Mouse (Mus musculus): ENCODE results near the gene Slc25a43. TPM values are rescaled to one million over a fixed set of nuclear protein-coding genes. Genes with fewer than 3 reads are reported as not detected.

Slc25a43 gene
- polyA plus RNA-seq (2012; rRNA removed) = 0.74 and 0.96 TPM in 2 replicates

- no peak for DNase-seq (ENCODE audit: extremely low spot score in 1 of 2, low spot score in 1 of 2)
These were observed at the start of gene Slc25a43 for GRCm38 (mm10) chrX:36743503-36744101. Gene Slc25a43, plus strand, starts transcription at chrX:36743659.

- DNase-seq (ENCODE audit: extremely low spot score in 1 of 2, low spot score in 1 of 2) = no peak
These were observed 3.1 kb upstream of the Slc25a43 start for GRCm38 (mm10) chrX:36740124-36740951.

DNA sequence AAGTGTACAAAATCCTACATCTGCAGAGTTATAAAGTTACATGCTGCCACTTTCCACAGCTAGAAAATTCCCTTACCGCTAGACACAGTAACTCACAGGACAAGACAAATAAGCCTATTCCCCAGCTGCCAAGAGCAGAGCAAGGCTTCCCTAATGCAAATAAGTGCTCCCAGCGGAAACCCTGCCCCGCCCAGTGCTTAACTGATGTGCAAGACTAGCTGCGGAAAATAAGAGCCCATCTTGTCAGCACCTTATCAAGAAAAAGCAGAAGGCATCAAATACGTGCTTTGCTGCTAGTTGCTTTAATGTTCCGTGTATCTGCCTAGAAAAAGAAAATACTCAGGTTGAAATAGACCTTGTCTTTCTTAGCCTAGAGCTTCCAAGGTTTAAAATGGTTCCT lies 2.2 kb upstream of the Slc25a43 start:
- DNase-seq (ENCODE audit: extremely low spot score in 1 of 2, low spot score in 1 of 2) = no peak

- no peak for DNase-seq (ENCODE audit: extremely low spot score in 1 of 2, low spot score in 1 of 2)
These were observed 715 bp upstream of the Slc25a43 start for GRCm38 (mm10) chrX:36742744-36743143.

- DNase-seq (ENCODE audit: extremely low spot score in 1 of 2, low spot score in 1 of 2) = peak; percentile 47 to 50
These were observed 1.3 kb downstream of the Slc25a43 start for GRCm38 (mm10) chrX:36744735-36745134.

GRCm38 (mm10) chrX:36745333-36745732 lies 1.9 kb downstream of the Slc25a43 start:
- no peak for DNase-seq (ENCODE audit: extremely low spot score in 1 of 2, low spot score in 1 of 2)

DNA sequence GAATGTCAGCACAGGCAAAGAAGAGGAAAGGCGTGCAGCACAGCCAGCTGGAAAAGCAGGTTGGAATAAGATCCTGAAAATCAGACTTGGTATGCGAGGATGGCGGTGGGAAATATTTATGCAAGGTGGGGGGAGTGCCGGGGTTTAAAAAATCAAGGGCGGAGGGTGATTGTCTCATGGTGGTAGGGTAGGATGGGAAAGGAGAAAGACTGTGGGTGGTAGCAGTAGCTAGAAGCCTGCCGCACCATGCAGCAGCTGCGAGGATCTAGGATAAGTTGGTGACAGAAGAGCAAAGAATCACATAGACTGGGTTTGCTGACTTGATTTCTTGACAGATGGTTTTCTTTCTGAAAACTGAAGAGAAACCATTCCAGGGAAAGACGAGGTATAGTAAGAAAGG lies 3.3 kb downstream of the Slc25a43 start:
- peak; percentile 8 to 25 for DNase-seq (ENCODE audit: extremely low spot score in 1 of 2, low spot score in 1 of 2)

GRCm38 (mm10) chrX:36748573-36748972 lies 5.1 kb downstream of the Slc25a43 start:
- no peak for DNase-seq (ENCODE audit: extremely low spot score in 1 of 2, low spot score in 1 of 2)

DNA sequence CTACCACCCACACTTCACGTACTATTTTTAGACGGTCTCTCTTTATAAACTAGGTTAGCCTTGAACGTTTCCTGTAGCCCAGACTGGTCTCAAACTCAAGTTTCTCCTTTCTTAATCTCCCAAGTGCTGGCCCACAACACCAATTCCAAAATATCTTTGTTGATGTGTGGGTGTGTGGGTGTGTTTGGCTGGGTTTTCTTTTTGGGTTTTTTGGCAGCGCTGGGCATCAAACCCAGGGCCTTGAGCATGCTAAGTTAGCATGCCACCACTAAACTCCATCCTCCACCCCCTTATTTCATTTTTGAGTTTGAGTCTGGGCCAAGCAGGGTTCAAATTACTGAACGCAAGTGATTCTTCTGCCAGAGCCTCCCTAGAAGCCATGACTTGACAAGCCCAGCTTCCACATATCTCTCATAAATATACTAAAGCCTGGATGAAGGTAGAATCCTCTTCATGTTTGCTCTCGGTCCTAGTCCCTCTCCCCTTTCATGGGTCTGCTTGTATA lies 5.9 kb downstream of the Slc25a43 start:
- DNase-seq (ENCODE audit: extremely low spot score in 1 of 2, low spot score in 1 of 2) = peak; percentile 33 to 46

DNA sequence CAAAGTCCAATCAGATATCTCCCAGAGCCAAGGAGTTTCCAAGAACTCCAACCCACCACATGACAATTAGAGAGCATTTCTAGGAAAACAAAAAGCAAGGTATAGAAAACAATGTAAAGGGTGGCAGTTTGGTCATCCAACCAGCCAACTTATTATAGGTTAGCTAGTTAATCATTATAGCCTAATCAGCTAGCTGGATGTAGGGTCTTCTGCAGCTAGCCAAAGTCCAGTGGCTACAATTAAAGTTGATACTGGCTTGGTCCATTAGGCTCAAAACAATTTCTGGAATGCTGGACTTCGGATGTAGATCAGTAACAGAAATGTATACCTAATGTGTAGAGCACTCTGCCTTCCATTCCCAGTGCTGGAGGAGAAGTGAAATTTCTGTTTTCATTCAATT lies 7.1 kb downstream of the Slc25a43 start:
- no peak for DNase-seq (ENCODE audit: extremely low spot score in 1 of 2, low spot score in 1 of 2)

- DNase-seq (ENCODE audit: extremely low spot score in 1 of 2, low spot score in 1 of 2) = no peak
These were observed 9.1 kb downstream of the Slc25a43 start for GRCm38 (mm10) chrX:36752586-36752985.

GRCm38 (mm10) chrX:36757796-36758472 lies 14.5 kb downstream of the Slc25a43 start:
- DNase-seq (ENCODE audit: extremely low spot score in 1 of 2, low spot score in 1 of 2) = no peak

DNA sequence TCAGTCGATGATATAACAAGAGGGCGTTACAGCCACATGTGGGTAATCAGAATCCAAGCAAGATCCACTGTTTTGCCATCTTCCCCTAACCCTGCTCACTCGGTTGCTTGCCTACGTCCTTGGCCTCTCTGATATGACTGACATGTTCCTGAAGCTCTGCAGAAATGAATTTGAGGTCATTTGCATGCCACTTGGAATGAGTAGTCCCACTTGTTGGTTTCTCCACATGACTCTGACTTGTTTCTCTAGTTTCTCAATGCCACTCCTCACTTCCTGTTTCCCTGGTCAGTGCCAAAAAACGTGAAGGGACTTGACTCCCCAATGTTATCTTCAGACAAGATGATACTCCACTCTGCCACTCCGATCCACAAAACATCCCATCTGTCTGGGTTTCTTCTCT lies 15.1 kb downstream of the Slc25a43 start:
- no peak for DNase-seq (ENCODE audit: extremely low spot score in 1 of 2, low spot score in 1 of 2)

DNA sequence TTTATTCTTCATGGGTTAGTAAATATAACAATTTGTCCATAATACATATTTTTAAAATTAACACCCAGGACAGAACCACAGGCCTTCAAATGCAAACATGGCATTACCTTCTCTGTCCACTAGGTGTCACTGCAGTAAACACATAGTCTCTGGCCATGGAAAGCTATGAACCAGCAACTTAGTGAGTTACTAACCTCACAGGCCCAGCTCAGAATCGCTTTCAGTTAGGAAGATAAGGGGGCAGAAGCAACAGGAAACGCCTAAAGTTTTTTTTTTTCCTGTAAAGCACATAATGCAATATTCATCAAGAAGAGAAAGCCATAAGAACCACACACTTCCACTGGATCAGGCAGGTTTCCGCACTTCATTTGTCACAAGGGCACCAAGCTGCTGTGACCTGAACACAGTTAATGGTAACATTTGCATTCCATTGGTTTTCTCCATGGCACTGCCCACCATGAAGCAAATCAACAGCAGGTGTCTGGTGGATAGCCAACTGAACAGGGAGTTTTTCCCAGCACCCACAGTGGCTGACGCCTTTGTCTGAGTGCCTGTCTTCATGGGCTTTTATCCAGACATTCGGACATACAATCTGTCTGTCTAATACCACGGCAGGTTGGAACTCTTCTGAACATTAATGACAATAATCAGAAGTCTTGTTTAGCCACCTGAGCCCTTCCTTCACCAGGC lies 17.6 kb downstream of the Slc25a43 start:
- peak in 1 of 2 experiments; percentile 81 for DNase-seq (ENCODE audit: extremely low spot score in 1 of 2, low spot score in 1 of 2)

- no peak for DNase-seq (ENCODE audit: extremely low spot score in 1 of 2, low spot score in 1 of 2)
These were observed 18.8 kb downstream of the Slc25a43 start for GRCm38 (mm10) chrX:36762289-36762688.

- DNase-seq (ENCODE audit: extremely low spot score in 1 of 2, low spot score in 1 of 2) = no peak
These were observed 19.4 kb downstream of the Slc25a43 start for GRCm38 (mm10) chrX:36762894-36763293.

- no peak for DNase-seq (ENCODE audit: extremely low spot score in 1 of 2, low spot score in 1 of 2)
These were observed 20.0 kb downstream of the Slc25a43 start for GRCm38 (mm10) chrX:36763298-36763933.

- DNase-seq (ENCODE audit: extremely low spot score in 1 of 2, low spot score in 1 of 2) = no peak
These were observed 20.5 kb downstream of the Slc25a43 start for GRCm38 (mm10) chrX:36763934-36764317.

DNA sequence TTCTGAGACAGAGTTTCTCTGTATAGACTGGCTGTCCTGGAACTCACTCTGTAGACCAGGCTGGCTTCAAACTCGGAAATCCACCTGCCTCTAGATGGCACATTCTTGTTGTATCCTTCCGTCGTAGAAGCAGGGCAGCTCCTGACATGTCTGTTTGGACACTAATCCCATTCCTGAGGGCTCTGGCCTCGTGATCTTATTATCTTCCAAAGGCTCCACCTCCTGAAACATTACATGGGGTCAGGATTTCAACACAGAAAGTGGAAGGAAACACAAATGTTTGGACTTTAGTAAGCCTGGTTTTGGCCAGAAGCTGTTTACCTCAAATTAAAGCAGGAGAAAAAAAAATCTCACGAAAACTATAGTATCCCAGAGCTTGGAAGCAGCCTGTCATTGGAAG lies 23.9 kb downstream of the Slc25a43 start:
- DNase-seq (ENCODE audit: extremely low spot score in 1 of 2, low spot score in 1 of 2) = no peak

DNA sequence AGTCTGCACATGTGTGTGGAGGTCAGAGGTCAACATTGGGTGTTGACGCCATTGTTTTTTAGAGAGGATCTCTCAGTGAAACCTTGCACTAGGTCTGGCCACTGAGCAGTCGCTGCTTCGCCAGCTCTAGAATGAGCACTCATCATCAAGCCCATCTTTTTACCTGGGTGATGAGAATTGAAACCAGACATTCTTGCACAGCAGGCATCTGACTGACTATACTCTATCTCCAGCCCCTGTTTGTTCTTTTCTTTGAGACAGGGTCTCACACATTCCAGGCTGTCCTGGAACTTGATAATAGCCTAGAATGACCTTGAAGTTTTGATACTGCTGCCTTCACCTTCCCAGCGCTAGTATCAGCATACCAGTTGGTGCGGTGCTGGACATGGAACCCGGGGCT lies 29.1 kb downstream of the Slc25a43 start:
- no peak for DNase-seq (ENCODE audit: extremely low spot score in 1 of 2, low spot score in 1 of 2)
